Mouse (Mus musculus) lung, postnatal 14 days (tissue): ENCODE data around the gene Tnr.

ENCODE experiments used
- DNase-seq: peaks from one replicate; pipeline ENCODE4 v3.0.0; 2021

Tnr gene

GRCm38 (mm10) chr1:159632558-159632957, 109.0 kb downstream of the Tnr start:
- DNase-seq: no peak

GRCm38 (mm10) chr1:159639408-159639807, 115.8 kb downstream of the Tnr start:
- DNase-seq: no peak

GRCm38 (mm10) chr1:159645719-159646118, 122.2 kb downstream of the Tnr start:
- no peak for DNase-seq

GRCm38 (mm10) chr1:159650486-159650885, 126.9 kb downstream of the Tnr start:
- no peak for DNase-seq

- no peak for DNase-seq
These were observed 131.7 kb downstream of the Tnr start for GRCm38 (mm10) chr1:159655241-159655640.

GRCm38 (mm10) chr1:159657856-159658542, 134.4 kb downstream of the Tnr start:
- DNase-seq: no peak

GRCm38 (mm10) chr1:159660620-159661501, 137.3 kb downstream of the Tnr start:
- peak; percentile 3 for DNase-seq

GRCm38 (mm10) chr1:159664496-159664895, 140.9 kb downstream of the Tnr start:
- no peak for DNase-seq

- DNase-seq: no peak
These were observed 141.4 kb downstream of the Tnr start for GRCm38 (mm10) chr1:159664945-159665344.

GRCm38 (mm10) chr1:159670629-159671150, 147.1 kb downstream of the Tnr start:
- peak; percentile 51 for DNase-seq

GRCm38 (mm10) chr1:159671181-159671580, 147.6 kb downstream of the Tnr start:
- DNase-seq: no peak

- DNase-seq: no peak
These were observed 150.7 kb downstream of the Tnr start for GRCm38 (mm10) chr1:159674240-159674639.

- DNase-seq: no peak
These were observed 151.9 kb downstream of the Tnr start for GRCm38 (mm10) chr1:159675472-159675871.

- DNase-seq: peak; percentile 20
These were observed 154.8 kb downstream of the Tnr start for GRCm38 (mm10) chr1:159678221-159678935.

GRCm38 (mm10) chr1:159681252-159681651, 157.7 kb downstream of the Tnr start:
- no peak for DNase-seq

- DNase-seq: peak; percentile 67
These were observed 163.1 kb downstream of the Tnr start for GRCm38 (mm10) chr1:159686476-159687231.

GRCm38 (mm10) chr1:159696717-159697116, 173.1 kb downstream of the Tnr start:
- no peak for DNase-seq

GRCm38 (mm10) chr1:159702038-159702437, 178.5 kb downstream of the Tnr start:
- peak; percentile 52 for DNase-seq

GRCm38 (mm10) chr1:159704925-159705324, 181.4 kb downstream of the Tnr start:
- DNase-seq: no peak

- no peak for DNase-seq
These were observed 192.7 kb downstream of the Tnr start for GRCm38 (mm10) chr1:159716301-159716700.

- no peak for DNase-seq
These were observed 193.4 kb downstream of the Tnr start for GRCm38 (mm10) chr1:159717016-159717415.

GRCm38 (mm10) chr1:159723733-159724132, 200.2 kb downstream of the Tnr start:
- no peak for DNase-seq
